Mouse (Mus musculus): ENCODE measurements around the gene Cdk2ap2.

GRCm38 (mm10) chr19:4057962-4058361, 39.0 kb upstream of the Cdk2ap2 start:
- TF ChIP-seq GATA1 (IDR thresholded peaks at IDR 0.05; ENCODE audit: borderline replicate concordance, low read length) (no peak), FLI1 (IDR thresholded peaks at IDR 0.05; ENCODE audit: low read length) (no peak)
